Mouse (Mus musculus) WW6 (cell line): ENCODE results near the gene Olfr1393.
"Not testable (repeated sequence)": the region's sequence is repeated elsewhere in the genome, so short reads cannot be mapped to it uniquely, and the experiment has no call there.

Source experiments
- DNase-seq: peaks from one replicate; pipeline ENCODE4 v3.0.0-alpha.2; 2013; ENCODE audit warnings: low read depth, low spot score

Gene Olfr1393

DNA sequence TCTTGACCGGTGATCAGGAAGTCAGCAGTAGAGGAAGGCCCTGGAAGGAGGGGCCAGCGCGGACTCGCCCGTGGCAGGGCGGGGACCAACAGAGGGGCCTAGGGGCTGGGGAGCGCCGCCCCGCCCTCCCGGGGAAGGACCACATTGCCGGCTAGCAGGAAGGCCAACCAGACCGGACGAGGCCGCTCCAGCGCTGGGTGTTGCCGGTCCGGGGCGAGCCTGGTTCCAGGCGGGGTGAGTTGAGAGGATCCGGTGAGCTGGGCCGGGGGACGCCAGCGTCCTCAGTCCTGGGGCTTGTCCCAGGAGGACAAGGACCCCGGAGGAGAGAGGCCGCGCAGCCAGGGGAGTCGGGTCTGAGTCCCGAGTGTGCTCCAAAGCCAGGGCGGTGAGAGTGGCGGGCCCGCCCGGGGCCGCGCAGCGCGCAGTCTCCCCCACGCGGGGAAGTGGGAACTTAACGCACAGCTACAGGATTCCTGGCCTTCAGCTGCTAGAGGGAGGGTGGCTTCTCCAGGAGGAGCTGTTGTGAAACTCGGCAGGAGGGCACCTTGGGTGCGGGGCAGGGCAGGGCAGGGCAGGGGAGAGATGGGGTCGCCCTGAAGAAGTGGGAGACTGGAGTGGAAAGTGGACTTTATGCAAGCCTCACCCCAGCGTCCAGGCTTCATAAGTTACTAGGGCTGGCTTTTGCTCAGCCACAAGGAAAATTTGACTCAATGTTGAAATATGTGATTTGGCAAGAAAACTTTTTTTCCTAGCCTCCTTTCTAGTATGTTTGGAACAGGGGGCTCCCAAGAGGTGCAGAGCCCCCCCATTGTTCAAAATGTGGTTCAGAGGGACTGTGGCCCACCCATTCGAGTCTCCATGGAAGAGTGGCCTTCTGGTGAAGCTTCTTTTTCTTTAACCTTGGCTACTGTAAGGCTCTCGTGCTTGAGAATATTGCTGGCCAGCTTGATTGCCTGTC is 27.4 kb upstream of the Olfr1393 start:
- DNase-seq, result no peak

GRCm38 (mm10) chr11:49251380-49251761 is 26.7 kb upstream of the Olfr1393 start:
- DNase-seq, result no peak

- no peak for DNase-seq
Measured at GRCm38 (mm10) chr11:49252048-49252447, 26.1 kb upstream of the Olfr1393 start.

GRCm38 (mm10) chr11:49253035-49253434 is 25.1 kb upstream of the Olfr1393 start:
- DNase-seq, result no peak

DNA sequence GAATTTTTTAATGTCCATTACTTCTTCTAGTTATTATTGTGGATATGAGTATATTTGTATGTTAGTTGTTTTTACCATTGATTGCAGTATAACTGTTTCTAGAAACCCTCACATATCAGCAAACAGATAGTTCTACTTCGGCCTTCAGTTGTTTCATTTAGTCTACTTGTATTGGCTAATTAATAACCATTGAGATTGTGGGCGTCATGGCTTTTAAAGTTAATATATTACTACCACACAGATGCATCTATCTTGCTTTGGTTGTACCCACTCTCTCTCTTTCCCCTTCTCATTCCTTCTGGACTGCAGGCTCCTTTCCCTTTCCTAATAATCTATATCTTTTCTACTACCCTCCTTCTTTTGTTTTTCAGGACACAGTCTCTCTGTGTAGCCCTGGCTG is 18.8 kb upstream of the Olfr1393 start:
- DNase-seq, result no peak

GRCm38 (mm10) chr11:49259829-49260228 is 18.3 kb upstream of the Olfr1393 start:
- DNase-seq, result no peak

DNA sequence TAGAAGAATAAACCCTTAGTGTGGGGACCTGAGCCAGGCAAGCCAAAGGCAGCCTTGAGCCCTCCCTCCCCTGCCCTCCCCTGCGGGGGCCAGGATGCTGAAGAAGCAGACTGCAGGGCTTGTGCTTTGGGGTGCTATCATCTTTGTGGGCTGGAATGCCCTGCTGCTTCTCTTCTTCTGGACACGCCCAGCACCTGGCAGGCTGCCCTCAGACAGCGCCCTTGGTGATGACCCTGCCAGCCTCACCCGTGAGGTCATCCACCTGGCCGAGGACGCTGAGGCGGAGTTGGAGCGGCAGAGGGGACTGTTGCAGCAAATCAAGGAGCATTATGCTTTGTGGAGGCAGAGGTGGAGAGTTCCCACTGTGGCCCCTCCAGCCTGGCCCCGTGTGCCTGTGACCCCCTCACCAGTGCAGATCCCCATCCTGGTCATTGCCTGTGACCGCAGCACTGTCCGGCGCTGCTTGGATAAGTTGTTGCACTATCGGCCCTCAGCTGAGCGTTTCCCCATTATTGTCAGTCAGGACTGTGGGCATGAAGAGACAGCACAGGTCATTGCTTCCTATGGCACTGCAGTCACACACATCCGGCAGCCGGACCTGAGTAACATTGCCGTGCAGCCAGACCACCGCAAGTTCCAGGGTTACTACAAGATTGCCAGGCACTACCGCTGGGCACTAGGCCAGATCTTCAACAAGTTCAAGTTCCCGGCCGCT is 17.3 kb upstream of the Olfr1393 start:
- no peak for DNase-seq

GRCm38 (mm10) chr11:49261313-49261855 is 16.7 kb upstream of the Olfr1393 start:
- no peak for DNase-seq

DNA sequence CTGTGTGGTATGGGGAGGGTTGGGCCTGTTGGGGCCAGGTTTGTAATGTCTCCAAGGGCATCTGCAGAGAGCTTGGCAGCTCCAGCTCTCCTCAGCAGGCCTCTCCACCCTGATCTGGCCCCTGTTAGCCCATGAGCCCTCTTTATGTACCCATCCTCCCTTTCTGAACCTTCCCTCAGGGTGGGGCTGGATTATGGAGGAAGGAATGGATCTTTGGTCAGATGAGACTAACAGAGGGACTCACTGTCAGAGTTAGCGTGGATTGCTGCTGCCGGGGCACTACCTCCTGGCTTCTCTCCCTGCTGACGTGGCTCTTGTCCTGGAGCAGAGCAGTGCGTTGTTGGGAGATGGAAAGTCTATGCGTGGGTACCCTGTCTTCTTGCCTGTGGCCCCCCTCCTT is 15.8 kb upstream of the Olfr1393 start:
- no peak for DNase-seq

DNA sequence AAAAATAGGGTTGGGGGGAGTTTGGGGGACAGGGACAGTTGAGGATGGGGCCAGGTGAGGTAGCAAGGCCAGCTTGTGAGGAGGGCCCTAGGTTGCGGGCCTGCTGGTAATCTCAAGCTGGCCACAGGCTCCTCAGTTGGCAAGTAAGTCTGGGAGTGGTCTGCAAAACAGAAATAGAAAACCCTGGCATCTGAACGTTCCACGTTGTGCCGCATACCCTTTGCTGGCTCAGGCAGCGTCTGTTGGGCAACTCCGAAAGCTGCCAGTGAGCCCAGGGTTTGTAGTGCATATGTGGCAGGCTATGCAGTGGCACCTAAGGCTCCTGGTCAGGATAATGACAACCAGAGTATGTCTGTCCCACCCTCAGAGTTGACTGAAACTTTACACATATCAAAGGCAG is 15.0 kb upstream of the Olfr1393 start:
- DNase-seq, result no peak

DNA sequence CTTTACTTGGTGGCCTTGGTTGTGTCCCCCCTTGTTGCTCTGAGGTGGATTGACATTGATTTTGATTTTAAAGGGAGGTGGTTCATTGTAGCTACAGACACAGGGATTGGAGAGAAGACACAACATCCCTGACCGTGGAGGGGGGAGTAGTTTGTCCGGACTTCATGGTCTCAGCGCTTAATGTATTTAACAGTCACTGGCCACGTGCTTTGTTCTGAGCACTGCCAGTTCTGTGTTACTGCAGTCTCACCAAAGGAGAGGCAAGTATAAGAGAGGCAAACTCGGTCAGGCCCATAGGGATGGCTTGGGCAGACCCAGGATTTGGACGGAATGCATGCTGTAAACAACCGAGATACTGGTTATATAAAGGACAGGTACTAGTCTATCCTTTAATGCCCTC is 14.0 kb upstream of the Olfr1393 start:
- DNase-seq, result no peak

- DNase-seq, result no peak
Measured at GRCm38 (mm10) chr11:49264622-49265021, 13.5 kb upstream of the Olfr1393 start.

DNA sequence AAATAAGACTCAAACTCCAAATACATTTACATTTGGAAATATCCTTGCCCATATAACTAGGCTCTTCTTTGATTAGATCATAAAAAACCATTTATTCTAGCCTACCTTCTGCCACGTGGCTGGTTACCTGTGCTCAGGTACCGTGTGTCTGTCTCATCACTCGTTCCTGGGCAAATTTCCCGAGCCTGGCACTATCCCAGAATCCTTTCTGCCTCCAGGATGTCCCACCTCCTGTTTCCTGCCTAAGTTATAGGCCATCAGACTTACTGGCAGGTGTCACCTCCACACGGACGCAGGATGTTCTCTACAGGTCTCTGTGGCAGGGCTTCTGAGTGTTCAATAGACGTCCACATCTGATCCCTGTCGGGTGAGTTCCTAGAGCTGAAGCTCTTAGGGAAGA is 13.0 kb upstream of the Olfr1393 start:
- DNase-seq, result no peak

GRCm38 (mm10) chr11:49266671-49267070 is 11.4 kb upstream of the Olfr1393 start:
- DNase-seq, result no peak

- DNase-seq, result no peak
Measured at GRCm38 (mm10) chr11:49267316-49267715, 10.8 kb upstream of the Olfr1393 start.

GRCm38 (mm10) chr11:49267970-49268579 is 10.0 kb upstream of the Olfr1393 start:
- no peak for DNase-seq

GRCm38 (mm10) chr11:49269761-49270160 is 8.3 kb upstream of the Olfr1393 start:
- no peak for DNase-seq

DNA sequence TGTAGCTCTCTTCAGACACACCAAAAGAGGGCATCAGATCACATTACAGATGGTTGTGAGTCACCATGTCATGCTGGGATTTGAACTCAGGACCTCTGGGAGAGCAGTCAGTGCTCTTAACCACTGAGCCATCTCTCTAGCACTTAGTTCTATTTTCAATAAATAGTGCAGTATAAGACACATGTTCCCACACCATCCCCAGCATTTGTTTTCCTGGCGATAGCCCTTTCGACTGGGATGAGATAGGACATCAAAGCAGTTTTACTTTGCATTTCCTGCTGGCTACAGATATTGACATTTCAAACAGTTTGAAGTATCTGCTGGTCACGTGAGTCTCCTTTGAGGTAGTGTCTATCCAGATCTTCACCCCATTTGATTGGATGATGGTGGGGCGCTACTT is 7.7 kb upstream of the Olfr1393 start:
- DNase-seq, result no peak

GRCm38 (mm10) chr11:49271334-49271733 is 6.8 kb upstream of the Olfr1393 start:
- no peak for DNase-seq

GRCm38 (mm10) chr11:49273834-49274519 is 4.1 kb upstream of the Olfr1393 start:
- no peak for DNase-seq

DNA sequence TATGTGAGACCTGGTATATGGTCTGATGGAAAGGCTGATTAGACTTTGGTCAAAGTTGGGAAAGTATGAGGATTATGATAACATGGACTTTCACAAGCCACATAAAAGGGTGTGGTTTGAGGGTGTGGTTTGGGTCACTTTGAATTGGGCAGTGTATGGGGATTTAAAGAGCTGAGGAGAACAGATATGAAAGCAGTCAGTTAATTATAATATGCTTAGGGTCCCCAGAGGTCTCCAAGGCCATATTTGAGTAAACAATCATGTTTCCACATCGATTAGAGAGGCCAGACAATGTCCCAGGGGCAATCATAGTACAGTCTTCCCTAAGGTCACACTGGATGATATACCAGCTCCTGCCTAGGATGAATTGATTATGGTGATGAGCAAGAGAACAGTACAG is 6.9 kb downstream of the Olfr1393 start, which contains the start of gene Olfr1392:
TSS of gene Olfr1392 (plus strand) at position 301 of the 400 bp plus-strand sequence.
- not testable (repeated sequence) for DNase-seq
